Comparison of ENCODE assay signal across 32 mouse cellular contexts in the genomic region with DNA sequence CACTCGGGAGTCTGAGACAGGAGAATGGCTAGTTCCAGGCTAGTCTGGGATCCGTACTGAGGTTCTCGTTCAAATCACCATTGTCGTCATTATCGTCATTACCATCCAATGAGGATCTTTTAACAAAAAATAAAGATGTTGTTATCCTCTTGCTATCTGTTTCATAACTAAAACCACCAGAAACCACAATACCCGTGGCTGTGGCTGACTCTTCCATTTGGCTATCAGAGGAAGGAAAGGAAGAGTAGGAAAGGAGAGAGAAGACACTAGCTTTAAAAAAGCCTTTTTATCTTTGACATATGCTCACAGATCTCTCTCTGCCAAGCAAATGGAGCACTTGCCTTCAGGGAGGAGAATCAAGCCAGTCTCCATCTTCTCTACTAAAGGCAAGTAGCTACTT. TPM values are rescaled to one million over a fixed set of nuclear protein-coding genes. Genes with fewer than 3 reads are reported as not detected.
DNase-seq lines count a peak whose midpoint lies in the region; ATAC-seq and TF ChIP-seq lines count a peak whose summit lies in the region.
"Had no signal": no experiment of that assay in that cellular context is flagged by ENCODE, and none has a peak within 500 bp of the region (broad histone marks: within the 10 kb centered on the region; RNA-seq: fewer than 3 reads in every experiment).

No protein-coding gene starts in this region.

- no peaks in the 10 kb centered on the region for H3K27me3 ChIP-seq in thymus, adult 2 months (ENCODE audit: control insufficient read depth, insufficient read depth, low read length)
- H3K27me3 ChIP-seq in intestine, embryonic 14.5 days (replicated peaks; ENCODE audit: control insufficient read depth, insufficient read depth, low read length), result no peaks in the 10 kb centered on the region
- H3K27me3 ChIP-seq in small intestine, adult 2 months (ENCODE audit: control insufficient read depth, insufficient read depth, low read length), result no peaks in the 10 kb centered on the region
- H3K27me3 ChIP-seq: CH12.LX; embryonic facial prominence, embryonic 12.5 days; liver, embryonic 12.5 days; neural tube, embryonic 13.5 days; Patski had no signal

- no peak overlapping the region for H3K4me3 ChIP-seq in thymus, adult 2 months (ENCODE audit: control insufficient read depth, insufficient read depth, low read length)
- H3K4me3 ChIP-seq in intestine, embryonic 14.5 days (ENCODE audit: low read depth, low read length), result no peak overlapping the region
- no peak overlapping the region for H3K4me3 ChIP-seq in small intestine, adult 2 months (ENCODE audit: low read depth, low read length)
- H3K4me3 ChIP-seq: embryonic facial prominence, embryonic 12.5 days; heart, embryonic 13.5 days; limb, embryonic 13.5 days; liver, embryonic 12.5 days; midbrain, embryonic 10.5 days; myocyte; neural tube, embryonic 13.5 days had no signal

- TF ChIP-seq POLR2A in thymus, adult 2 months (IDR thresholded peaks at IDR 0.05; ENCODE audit: control insufficient read depth, extremely low read depth, insufficient read depth, low read length, poor library complexity), result no peak
- no peak for TF ChIP-seq POLR2A in small intestine, adult 2 months (IDR thresholded peaks at IDR 0.05; ENCODE audit: low read depth, low read length)

- ATAC-seq in intestine, embryonic 14.5 days (replicated peaks; ENCODE audit: low FRiP score, low TSS enrichment, low read depth), result no peak
- ATAC-seq: liver, embryonic 12.5 days; Patski had no signal

- peak overlapping the region; percentile 54; the same call in 1 of the 2 replicates for H3K27ac ChIP-seq in thymus, adult 2 months (ENCODE audit: control insufficient read depth, insufficient read depth, low read length)
- H3K27ac ChIP-seq in intestine, embryonic 14.5 days (ENCODE audit: low read depth), result no peak overlapping the region
- peak overlapping the region; percentile 40 for H3K27ac ChIP-seq in small intestine, adult 2 months (ENCODE audit: insufficient read depth, low read depth, low read length)
- H3K27ac ChIP-seq: embryonic facial prominence, embryonic 12.5 days; heart, embryonic 13.5 days; hindbrain, embryonic 14.5 days; limb, embryonic 13.5 days; liver, embryonic 12.5 days; midbrain, embryonic 10.5 days; neural tube, embryonic 13.5 days had no signal

- no peak for TF ChIP-seq CTCF in thymus, adult 2 months (IDR thresholded peaks at IDR 0.05; ENCODE audit: borderline replicate concordance, control insufficient read depth, extremely low read depth, insufficient read depth, low read length, poor library complexity)
- no peak for TF ChIP-seq CTCF in small intestine, adult 2 months (IDR thresholded peaks at IDR 0.05; ENCODE audit: extremely low read depth, insufficient read length, insufficient replicate concordance, low read depth, low read length)

- no peak for DNase-seq in thymus, adult 2 months
- DNase-seq in thymus, postnatal 25 days, result no peak
- DNase-seq in intestine, embryonic 14.5 days (ENCODE audit: low spot score), result peak; percentile 32
- no peak for DNase-seq in c-Kit-positive CD71-positive TER-119-positive erythroid progenitor cells, embryonic 14.5 days (ENCODE audit: low spot score)
- DNase-seq in urinary bladder, postnatal 25 days (ENCODE audit: low spot score), result no peak
- no peak for DNase-seq in right cerebral cortex, adult 18-20 months
- DNase-seq: adrenal gland, postnatal 10 days; cerebellum, adult 11 months; cerebellum, adult 9-10 months; cerebellum, postnatal 36 days; embryo, embryonic 11 days; gastrocnemius, postnatal 25 days; heart, adult 18-20 months; heart, postnatal 10 days; kidney, postnatal 25 days; lung, adult 18-20 months; lung, postnatal 10 days; retina, postnatal 1 day; right cerebral cortex, postnatal 25 days; spleen, adult 18-20 months had no signal

- 76% methylated on average over 6 of the region's 6 CpGs for WGBS in thymus, adult 2 months
- 85% methylated on average over 6 of the region's 6 CpGs for WGBS in intestine, embryonic 14.5 days
- WGBS in small intestine, adult 2 months, result 68% methylated on average over 6 of the region's 6 CpGs

- no peak overlapping the region for H3K9ac ChIP-seq in intestine, embryonic 14.5 days (ENCODE audit: low read length)
- H3K9ac ChIP-seq: embryonic facial prominence, embryonic 12.5 days; heart, embryonic 13.5 days; hindbrain, embryonic 14.5 days; limb, embryonic 13.5 days; liver, embryonic 12.5 days; neural tube, embryonic 13.5 days had no signal

- H3K4me2 ChIP-seq in intestine, embryonic 14.5 days (ENCODE audit: low read length), result no peak overlapping the region
- H3K4me2 ChIP-seq: embryonic facial prominence, embryonic 12.5 days; heart, embryonic 13.5 days; hindbrain, embryonic 14.5 days; limb, embryonic 13.5 days; liver, embryonic 12.5 days; neural tube, embryonic 13.5 days had no signal

- peaks cover 51% of the 10 kb centered on the region for H3K4me1 ChIP-seq in thymus, adult 2 months (replicated peaks; ENCODE audit: control insufficient read depth, insufficient read depth, low read length)
- no peaks in the 10 kb centered on the region for H3K4me1 ChIP-seq in intestine, embryonic 14.5 days (replicated peaks; ENCODE audit: control insufficient read depth, insufficient read depth, low read length)
- peaks cover 37% of the 10 kb centered on the region; the same call in 1 of the 2 replicates for H3K4me1 ChIP-seq in small intestine, adult 2 months (ENCODE audit: control insufficient read depth, insufficient read depth, insufficient read length, low read length)
- H3K4me1 ChIP-seq: embryonic facial prominence, embryonic 12.5 days had no signal

- H3K36me3 ChIP-seq in thymus, adult 2 months (ENCODE audit: control insufficient read depth, insufficient read depth, low read length), result no peaks in the 10 kb centered on the region
- no peaks in the 10 kb centered on the region for H3K36me3 ChIP-seq in intestine, embryonic 14.5 days (ENCODE audit: control insufficient read depth, insufficient read depth, low read length)
- no peaks in the 10 kb centered on the region for H3K36me3 ChIP-seq in small intestine, adult 2 months (ENCODE audit: control insufficient read depth, insufficient read depth, low read length)
- H3K36me3 ChIP-seq: embryonic facial prominence, embryonic 12.5 days; heart, embryonic 13.5 days; limb, embryonic 13.5 days; liver, embryonic 12.5 days; midbrain, embryonic 10.5 days; neural tube, embryonic 13.5 days had no signal

- H3K9me3 ChIP-seq in intestine, embryonic 14.5 days (ENCODE audit: control insufficient read depth, low read length), result no peaks in the 10 kb centered on the region
- H3K9me3 ChIP-seq: embryonic facial prominence, embryonic 12.5 days; heart, embryonic 13.5 days; limb, embryonic 13.5 days; liver, embryonic 12.5 days; midbrain, embryonic 10.5 days; neural tube, embryonic 13.5 days had no signal

RNA-seq across cellular contexts. Expression of gene Rcbtb2, which starts 14.9 kb away (rescaled TPM):
- 168 and 169 TPM in 2 replicates for polyA plus RNA-seq in thymus, adult 2 months (2012; rRNA removed)
- 89.3 and 105 TPM in 2 replicates for polyA plus RNA-seq in intestine, embryonic 14.5 days (2014; fragmentation: Nextera tagmentation; extraction: Ambion mirVana)
- 6.4 and 10.1 TPM in 2 replicates for polyA plus RNA-seq in small intestine, adult 2 months (2012; rRNA removed)

RNA-seq across cellular contexts. Expression of gene Cysltr2, which starts 59.0 kb away (rescaled TPM):
- polyA plus RNA-seq in thymus, adult 2 months (2012; rRNA removed), result 11.8 and 16.9 TPM in 2 replicates
- polyA plus RNA-seq in intestine, embryonic 14.5 days (2014; fragmentation: Nextera tagmentation; extraction: Ambion mirVana), result 0.27 TPM in 1 of 2 replicates, not detected in the other
- polyA plus RNA-seq in small intestine, adult 2 months (2012; rRNA removed), result 2.1 and 3.1 TPM in 2 replicates
- polyA plus RNA-seq: C2C12; embryonic facial prominence, embryonic 12.5 days; heart, embryonic 13.5 days; hindbrain, embryonic 14.5 days; limb, embryonic 13.5 days; midbrain, embryonic 10.5 days; myocyte; Patski had no signal
